Mouse (Mus musculus): ENCODE results near the gene Frmd5.

- TF ChIP-seq POLR2A (IDR thresholded peaks at IDR 0.05; ENCODE audit: control insufficient read depth, extremely low read depth, insufficient read depth, low read length, poor library complexity): no peak
- no peak for TF ChIP-seq CTCF (IDR thresholded peaks at IDR 0.05; ENCODE audit: borderline replicate concordance, control insufficient read depth, extremely low read depth, insufficient read depth, low read length, poor library complexity)
These were observed 284.9 kb downstream of the Frmd5 start for GRCm38 (mm10) chr2:121522006-121522405.

Measured in thymus, adult 2 months (tissue).